Mouse (Mus musculus) large intestine, adult 2 months (tissue): Measurements from ENCODE around the gene Tcf7l1. TPM values are rescaled to one million over a fixed set of nuclear protein-coding genes. Genes with fewer than 3 reads are reported as not detected.

Experiments used
- DNase-seq: peaks from one replicate; pipeline ENCODE4 v3.0.0-alpha.2; 2012; ENCODE audit warnings: low read depth, low spot score
- WGBS: fragments of 180-500 bp; shearing (Covaris S2); methylation state at CpG from one replicate; pipeline ENCODE4 v1.1.7; 2018; 5-methylcytosine and 5-hydroxymethylcytosine counted together
- polyA plus RNA-seq: library from polyadenylated mRNA; depleted of rRNA; stranded (reverse); fragments of >200 nt; gene quantifications from 2 replicates; pipeline ENCODE4 v1.2.3, GENCODE M21; 2012

The Tcf7l1 gene
- polyA plus RNA-seq, 1 experiment = 4.9 TPM

DNA sequence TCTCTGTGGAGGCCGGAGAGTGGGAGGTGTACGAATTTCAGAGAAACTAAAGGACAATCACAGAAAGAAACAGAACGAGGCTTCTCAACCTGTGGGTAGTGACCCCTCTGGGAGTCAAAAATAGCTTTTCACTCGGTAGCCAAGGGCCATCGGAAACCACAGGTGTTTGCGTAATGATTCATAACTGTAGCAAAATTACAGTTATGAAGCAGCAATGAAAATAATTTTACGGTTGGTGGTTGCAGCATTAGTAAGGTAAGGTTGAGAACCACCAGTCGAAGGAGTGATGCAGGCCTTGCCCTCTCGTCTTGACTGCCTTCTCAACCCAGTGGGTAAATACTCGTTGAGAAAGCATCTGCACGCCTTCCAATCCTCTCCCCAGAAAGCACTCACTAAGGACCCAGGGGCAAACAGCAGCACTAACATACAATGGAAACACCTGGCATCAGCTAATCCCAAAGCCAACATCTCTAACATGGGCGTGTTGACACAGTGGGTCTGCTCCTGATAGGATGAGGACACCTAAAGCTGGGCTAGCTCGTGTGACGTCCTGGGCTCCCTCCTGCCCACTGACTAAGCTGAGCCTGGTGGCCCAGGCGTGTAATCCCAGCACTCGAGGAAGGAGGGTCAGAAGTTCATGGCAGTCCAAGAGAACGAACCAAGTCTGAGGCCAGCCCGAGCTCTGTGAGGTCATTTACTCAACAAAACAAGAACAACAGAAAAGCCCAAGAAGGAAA lies 147.7 kb downstream of the Tcf7l1 start:
- no peak for DNase-seq
- 46% methylated on average over 18 of the region's 18 CpGs for WGBS

DNA sequence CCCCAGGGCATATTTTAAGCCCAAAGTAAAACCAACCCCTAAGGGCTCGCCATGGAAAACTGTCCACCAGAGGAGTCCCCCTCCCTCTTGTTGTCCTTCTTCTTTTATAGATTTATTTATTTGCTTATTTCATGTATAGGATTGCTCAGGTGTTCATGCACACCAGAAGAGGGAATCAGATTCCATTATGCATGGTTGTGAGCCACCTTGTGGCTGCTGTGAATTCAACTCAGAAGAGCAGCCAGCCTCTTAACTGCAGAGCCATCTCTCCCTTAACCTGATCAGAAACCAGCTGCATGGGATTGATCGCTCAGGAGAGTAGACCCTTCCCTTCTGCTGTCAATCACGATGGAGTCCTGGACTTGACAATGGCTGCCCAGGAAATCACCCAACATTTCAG lies 152.1 kb downstream of the Tcf7l1 start:
- WGBS = 63% methylated on average over 3 of the region's 3 CpGs
- no peak for DNase-seq

DNA sequence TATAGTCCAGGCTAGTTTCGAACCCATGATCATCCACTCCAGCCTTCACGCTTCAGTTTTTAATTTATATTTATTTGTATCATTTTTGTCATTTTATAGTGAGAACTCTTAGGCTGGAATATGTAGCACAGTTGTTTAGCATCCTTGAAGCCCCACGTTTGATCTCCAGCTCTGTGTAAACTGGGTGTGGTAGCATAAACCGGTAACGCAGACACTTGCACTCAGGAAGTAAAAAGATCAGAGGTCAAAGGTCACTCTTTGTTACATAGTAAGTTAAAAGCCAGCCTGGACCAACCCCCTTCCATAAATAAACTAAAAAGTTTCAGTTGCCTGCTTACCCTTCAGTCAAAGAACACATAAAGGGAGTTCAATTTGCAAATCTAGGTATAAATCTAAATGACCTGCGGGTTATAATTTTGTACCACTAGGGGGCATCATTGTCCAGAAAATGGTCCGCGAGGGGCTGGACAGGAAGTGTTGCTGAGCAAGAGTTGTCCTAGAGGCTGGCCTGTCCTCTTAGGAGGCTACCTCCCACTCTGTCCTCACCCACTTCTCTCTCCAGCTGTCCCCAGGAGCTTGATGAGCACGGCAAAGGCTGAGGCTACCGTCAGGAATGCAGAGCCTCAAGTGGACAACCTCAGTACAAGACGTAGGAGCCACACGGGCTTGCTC lies 153.2 kb downstream of the Tcf7l1 start:
- WGBS = 11% methylated on average over 12 of the region's 12 CpGs
- no peak for DNase-seq

DNA sequence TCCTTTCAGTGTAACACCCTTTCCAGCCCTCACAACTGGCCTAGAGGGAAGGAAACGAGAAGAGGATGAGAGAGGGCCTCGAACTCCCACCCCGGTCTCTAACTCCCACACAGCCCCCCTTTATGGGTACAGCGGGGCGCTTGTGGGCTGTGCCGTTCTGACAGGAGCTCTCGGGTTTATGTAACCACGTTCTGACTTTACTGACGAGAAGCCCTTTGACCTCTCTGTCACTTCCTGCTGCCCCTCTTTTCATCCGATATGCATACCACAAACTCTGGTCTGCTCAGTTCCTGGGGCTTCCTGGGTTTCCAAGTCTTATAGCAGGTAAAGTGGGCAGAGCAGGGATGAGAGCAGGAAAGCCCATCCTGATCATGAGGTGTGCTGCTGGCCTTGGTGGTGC lies 154.7 kb downstream of the Tcf7l1 start:
- 50% methylated on average over 10 of the region's 10 CpGs for WGBS
- DNase-seq = no peak

DNA sequence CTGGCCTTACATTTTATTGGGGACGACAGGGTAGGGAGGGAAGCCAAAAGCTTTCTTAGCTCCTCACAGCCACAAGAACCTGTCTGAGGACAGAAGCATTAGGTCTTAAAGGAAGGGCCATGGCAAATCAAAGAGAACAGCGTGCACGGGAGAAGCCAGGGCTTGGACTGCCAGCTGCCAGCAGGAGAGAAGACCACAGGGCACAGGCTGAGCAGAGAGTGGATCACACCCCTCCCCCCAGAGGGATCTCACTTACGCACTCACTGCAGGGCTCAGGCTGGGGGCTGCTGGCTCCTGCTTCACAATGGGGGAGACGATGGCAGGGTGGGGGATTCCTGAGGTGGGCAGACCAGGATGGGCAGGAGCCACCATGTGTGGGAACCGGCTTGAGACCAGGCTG lies 157.4 kb downstream of the Tcf7l1 start:
- DNase-seq = no peak
- WGBS = 69% methylated on average over 6 of the region's 6 CpGs

DNA sequence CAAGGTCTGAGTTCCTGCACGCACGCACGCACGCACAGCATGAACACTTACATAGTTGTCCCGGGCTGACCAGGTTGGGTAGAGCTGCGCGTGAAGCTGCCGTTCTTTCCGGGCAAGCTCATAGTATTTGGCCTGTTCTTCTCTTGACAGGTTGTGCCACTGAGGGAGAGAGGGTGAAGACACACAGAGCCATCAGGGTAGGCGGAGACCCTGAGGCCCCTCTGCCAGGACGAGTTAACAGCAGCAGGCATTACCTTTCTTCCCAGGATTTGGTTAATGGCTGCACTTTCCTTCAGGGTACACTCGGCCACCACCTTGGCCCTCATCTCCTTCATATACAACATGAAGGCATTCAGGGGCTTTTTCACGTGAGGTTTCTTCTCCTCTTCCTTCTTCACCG lies 158.1 kb downstream of the Tcf7l1 start:
- 63% methylated on average over 14 of the region's 14 CpGs for WGBS
- no peak for DNase-seq

DNA sequence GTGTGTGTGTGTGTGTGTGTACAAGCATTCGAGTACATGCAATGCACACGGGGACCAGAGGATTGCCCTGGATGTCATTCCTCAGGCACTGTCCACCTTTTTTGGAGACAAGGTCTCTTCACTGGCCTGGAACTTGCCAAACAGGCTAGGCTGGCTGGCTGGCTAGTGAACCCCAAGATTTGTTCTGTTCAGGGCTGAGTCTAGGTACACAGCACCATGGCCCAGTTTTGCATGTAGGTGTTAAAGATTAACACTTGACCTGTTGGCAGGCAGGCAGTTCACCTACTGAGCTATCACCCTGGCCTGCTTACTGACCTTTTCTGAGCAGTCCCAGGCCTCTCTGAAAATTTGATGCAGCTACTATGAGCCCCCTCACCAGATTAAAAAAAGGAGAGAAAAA lies 158.7 kb downstream of the Tcf7l1 start:
- no peak for DNase-seq
- WGBS = 30% methylated on average over 2 of the region's 2 CpGs

DNA sequence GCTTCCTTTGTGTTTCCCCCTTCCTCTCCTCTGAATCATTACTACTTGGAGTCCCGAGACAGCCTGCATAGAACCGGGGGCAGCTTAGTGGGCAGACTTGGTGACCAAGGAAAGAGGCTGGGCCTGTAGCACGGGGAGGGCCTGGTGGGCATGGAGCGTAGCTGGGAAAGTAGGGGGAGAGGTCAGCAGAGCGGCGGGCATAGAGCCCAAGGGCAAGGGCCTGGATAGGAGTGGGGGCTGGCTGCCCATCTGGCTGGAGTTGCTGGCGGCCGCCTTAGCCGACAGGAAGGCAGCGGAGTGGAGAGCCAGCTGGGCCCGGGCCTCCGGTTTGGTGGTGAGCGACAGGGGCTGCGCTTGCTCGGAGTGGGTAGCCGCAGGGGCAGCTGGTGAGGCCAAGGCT lies 161.8 kb downstream of the Tcf7l1 start:
- no peak for DNase-seq
- WGBS = 92% methylated on average over 16 of the region's 16 CpGs

DNA sequence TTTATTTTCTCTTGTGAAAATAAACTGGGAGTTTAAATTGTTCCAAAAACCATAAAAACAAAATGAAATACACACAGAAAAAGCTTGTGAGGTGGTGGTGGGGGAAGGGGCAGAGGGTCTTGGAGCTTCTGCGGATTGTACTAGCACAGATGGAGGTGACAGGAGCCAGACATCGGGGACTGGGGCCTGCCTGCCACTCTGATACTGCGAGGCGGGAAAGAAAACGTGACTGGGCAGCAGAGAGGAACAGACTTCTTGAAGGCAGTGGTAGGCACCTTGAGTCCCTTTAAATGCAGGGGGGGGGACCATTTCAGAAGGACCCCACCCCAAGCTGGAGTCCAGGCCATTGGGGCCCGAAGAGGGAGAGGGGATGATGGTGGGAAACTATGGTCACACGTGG lies 162.7 kb downstream of the Tcf7l1 start:
- no peak for DNase-seq
- 35% methylated on average over 7 of the region's 7 CpGs for WGBS

DNA sequence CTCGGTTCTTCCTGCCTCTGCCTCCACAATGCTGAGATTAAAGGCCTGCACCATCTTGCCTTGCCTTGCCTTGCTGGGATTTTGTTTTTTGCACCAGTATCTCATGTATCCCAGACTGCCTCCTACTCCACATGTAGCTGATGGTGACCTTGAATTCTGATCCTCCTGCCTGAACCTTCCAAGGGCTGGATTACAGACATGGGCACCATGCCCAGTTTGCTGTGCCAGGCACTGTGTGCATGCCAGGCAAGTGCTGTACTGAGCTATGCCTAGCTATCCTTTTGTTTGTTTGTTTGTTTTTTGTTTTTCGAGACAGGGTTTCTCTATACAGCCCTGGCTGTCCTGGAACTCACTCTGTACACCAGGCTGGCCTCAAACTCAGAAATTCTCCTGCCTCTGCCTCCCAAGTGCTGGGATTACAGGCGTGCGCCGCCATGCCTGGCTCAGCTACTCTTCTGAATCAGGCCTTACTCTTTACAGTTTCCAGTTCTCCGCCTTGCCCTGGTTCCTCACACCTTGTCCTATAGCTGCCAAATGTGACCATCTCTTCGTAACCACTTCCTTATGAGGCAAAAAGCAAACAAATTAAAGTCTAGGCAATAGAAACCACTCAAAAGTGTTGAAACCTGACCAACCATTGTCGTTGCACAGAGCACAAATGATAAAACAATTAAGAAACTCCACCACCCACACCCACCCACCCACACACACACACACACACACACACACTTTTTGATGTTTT lies 165.2 kb downstream of the Tcf7l1 start:
- WGBS = 40% methylated on average over 8 of the region's 8 CpGs
- DNase-seq = no peak

DNA sequence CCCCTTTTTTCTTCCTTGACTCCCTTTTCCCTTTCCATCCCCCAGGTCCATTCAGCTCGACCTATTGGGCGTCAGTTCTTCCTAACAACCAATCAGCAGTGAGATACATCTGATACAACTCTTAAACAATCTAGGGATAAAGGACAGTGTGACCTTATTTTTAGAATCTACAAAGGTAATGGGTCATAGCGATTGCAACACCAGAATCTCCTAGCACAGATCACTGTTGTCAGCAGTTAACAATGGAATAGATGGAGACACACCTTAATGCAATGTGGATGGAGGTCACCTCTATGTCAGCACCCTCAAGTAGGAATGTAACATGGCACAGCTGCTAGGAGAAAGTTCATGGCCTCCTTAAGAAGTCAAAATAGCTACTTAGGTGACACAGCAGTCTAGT lies 166.1 kb downstream of the Tcf7l1 start:
- 57% methylated on average over 3 of the region's 3 CpGs for WGBS
- DNase-seq = no peak

DNA sequence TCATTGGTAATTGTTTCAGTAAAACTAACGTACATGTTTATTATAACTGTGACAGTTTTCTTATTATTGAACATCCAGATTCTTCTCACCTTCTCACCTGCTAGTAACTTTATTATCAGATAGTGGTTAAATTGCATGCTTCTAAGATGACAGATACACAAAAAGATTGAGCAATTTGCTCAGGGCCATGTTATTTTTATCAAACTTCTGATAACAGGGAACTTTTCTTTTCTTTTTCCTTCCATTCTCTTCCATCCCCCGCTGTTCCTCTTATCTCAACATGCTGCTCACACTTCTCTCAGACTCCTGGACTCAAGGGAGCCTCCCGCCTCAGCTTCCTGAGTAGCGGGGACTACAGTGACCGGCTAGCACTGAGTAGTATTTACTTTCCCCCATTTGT lies 168.1 kb downstream of the Tcf7l1 start:
- DNase-seq = no peak
- WGBS = 50% methylated on average over 5 of the region's 5 CpGs

DNA sequence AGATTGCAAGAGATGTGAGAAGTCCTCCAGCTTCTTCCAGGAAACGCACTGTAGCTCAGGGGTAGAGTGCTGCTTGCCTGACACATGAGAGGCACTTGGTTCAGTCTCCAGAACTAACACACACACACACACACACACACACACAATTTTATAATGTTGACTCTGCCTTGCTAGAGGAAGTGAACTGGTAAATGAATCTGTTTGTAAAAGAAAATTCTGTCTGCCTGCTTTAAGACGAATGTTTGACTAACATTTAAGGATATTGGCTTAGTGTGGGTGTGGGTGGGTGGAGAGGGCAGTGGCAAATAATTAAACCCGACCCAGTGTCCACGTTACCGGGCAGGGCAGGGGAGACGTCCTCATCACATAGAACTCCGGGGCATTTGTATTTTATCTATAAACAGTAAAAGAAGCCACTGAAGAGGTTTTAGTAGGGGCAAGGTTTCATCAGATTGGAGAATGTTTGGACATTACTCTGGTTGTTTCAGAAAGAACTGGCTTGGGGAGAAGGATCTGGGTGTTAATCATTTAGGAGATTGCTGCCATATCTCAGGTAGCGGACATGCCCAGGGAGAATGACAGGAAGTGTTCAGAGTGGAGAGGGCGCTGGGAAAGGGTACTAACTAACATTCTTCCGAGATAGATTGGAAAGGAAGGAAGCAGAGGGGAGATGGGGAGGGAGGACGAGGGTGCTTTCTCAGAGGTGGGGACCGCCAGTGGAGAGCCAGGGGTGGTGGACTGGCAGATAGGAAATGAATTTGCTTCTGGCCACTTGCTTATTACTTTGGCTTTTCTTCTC lies 169.1 kb downstream of the Tcf7l1 start:
- DNase-seq = no peak
- 11% methylated on average over 12 of the region's 12 CpGs for WGBS

DNA sequence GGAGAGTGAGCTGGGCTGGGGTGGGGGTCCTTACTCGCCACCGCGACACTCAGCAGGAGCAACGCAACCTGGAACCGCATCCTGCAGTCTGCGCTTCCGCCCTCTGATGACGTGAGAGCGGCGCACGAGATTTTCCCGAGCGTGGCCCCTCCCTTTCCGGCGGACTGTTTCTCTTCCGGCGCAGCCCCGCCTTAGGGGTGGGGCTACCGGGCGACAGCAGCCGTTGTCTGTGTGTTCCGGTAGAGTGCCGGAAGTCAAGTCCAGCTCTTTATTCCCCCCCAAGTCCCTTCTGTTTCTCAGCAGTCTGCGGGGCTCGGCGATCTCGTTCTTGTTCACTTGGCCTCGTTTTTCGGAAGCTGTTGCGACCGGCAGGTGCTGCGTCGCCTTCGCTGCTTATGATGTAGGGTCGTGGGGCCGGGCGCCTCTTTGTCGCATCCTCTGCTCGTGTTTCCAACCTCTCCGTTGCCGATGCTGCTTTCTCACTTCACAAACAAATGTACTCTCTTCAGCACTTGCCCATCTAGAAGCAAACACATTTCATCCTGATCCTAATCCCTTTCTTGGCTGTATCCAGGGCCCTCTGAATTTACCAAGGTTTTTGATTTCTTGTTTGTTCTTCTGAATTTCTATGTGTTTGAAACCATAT lies 172.3 kb downstream of the Tcf7l1 start, which contains the start of gene Tgoln1:
Gene Tgoln1, minus strand, starts transcription at position 358 of the 646 bp plus-strand sequence.
- no peak for DNase-seq
- under 1% methylated on average over 41 of the region's 41 CpGs for WGBS

DNA sequence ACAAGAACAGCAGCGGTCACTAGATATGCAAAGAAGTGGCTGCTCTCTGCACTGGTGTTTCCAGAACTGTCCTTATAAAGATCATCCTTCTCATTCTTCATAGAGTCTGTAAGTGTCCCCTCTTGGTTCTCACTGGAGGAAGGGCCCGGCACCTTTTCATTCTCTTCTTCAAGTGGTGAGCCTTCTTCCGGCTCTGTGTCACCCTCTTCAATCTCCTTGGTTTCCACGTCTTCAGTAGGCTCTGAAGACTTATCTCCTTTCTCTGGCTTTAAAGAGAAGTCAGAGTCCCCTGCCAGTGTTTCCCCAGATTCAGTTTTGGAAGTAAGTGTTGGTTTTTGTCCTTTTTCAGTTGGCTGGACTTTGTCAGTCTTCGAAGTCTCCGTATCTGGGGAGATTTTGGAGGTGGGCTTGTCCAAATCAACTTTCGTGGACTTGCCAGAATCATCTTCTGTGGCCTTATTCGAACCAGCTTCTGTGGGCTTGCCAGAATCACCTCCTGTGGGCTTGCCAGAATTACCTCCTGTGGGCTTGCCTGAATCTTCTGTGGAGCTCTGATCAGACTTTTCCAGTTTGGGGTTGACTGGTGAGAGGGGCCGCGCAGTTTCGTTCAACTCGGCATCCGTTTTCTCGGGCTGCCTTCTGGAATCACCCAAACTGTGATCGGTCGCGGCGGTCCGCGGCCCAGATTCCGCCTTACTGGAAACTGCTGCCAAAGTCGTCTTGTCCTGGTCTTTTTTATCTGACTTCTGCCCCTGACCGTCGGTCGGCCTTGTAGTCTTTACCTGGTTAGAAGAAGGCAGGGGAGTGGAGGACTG lies 173.3 kb downstream of the Tcf7l1 start:
- no peak for DNase-seq

DNA sequence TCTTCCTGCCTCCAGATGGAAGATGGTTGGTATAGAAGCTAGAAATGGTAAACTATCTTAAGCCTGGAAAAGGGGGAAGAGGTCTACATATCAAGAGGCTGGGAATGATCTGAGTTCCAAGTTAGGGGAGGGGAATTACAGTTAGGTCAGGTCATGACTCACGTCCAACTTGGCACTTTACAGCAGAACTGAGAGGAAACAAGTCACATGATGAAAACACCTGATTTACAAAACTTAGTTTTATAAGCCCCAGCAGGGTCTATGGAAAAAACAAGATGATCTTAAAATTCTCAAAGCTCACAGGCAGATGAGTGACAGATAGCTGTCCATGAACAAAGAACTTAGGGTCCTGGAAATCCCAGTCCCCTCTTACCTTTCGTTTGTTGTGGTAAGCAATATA lies 173.9 kb downstream of the Tcf7l1 start:
- no peak for DNase-seq
- 14% methylated on average over 2 of the region's 2 CpGs for WGBS

More for the DNA sequence above, 173.3 kb downstream of the Tcf7l1 start:
- WGBS = 8% methylated on average over 25 of the region's 25 CpGs

DNA sequence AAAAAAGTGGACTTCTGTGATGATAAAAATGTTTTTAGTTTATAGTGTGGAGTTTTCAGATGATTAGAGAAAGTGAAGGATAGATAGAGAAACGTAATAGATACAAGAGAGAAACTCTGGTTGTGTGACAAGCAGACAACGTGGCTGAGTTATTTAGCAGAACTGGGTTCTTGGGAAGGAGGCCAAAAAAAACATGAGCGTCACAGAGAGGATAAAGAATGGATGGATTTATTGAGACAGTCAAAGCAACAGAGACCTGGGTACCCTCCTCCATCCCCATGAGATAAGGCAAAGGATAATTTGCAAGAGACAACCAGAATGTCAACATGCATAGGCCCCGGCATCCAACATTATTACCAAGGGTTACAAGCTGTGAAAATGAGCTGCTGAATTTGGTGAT lies 178.8 kb downstream of the Tcf7l1 start:
- 20% methylated on average over 4 of the region's 4 CpGs for WGBS
- no peak for DNase-seq

DNA sequence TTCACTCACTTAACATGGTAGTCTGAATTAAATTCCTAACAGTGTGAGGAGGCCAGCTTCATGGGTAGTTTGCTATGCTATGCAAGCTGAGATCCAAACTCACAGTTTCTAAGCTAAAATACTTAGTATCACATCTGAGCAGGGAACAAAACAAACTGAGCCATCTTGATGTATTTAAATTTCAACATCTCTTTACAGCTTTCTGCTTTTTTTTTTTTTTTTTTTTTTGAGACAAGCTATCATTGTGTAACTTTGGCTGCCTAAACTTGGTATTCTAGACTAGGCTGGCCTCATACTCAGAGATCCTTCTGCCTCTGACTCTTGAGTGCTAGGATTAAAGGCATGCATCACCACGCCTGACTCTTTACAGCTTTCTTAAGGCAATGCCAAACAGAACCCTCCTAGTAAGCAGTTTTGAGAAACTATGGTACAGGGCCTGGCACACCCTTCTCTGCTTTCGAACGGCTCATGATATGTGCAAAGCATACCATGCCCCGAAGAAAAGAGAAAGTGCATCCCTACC lies 180.3 kb downstream of the Tcf7l1 start:
- no peak for DNase-seq
- 35% methylated on average over 4 of the region's 4 CpGs for WGBS
